7 mouse cellular contexts compared by ENCODE assay signal in genomic region chr3:30514051-30514754, GRCm38 (mm10). TPM values are rescaled to one million over a fixed set of nuclear protein-coding genes. Genes with fewer than 3 reads are reported as not detected.
DNase-seq lines count a peak whose midpoint lies in the region; ATAC-seq lines count a peak whose summit lies in the region.

No protein-coding gene starts in this region.

- peak; percentile 7 for DNase-seq in CD4-positive helper T cell, adult 2 months (ENCODE audit: low read depth, low spot score)
- peak; percentile 45 for DNase-seq in ES-CJ7 (ENCODE audit: low read depth, low spot score)
- DNase-seq in kidney, adult 8-10 months, result peak; percentile 11 to 16
- peak; percentile 20 for DNase-seq in lung, postnatal 10 days
- DNase-seq in right cerebral cortex, postnatal 4 days, result no peak
- no peak for DNase-seq in layer of hippocampus, adult 11-12 months (ENCODE audit: low spot score)

- peak; percentile 12; the same call in 1 of the 2 replicates for ATAC-seq in granulocyte monocyte progenitor cell, adult 5-6 weeks (replicated peaks; ENCODE audit: poor library complexity, severe bottlenecking)

RNA-seq across cellular contexts. Expression of gene Mecom, which starts 33.6 kb away (rescaled TPM):
- total RNA-seq in granulocyte monocyte progenitor cell, adult 5-6 weeks (2014; fragmentation: Nextera tagmentation), result 1.9 TPM in 1 of 2 replicates, not detected in the other
- total RNA-seq in granulocyte monocyte progenitor cell, adult 5-6 weeks (2017), result 0.72 and 0.90 TPM in 2 replicates

Comparison
In these comparisons a context has a peak if more than half of its experiments do, and no peak if none do; other contexts are left out.
1. DNase-seq: peak in CD4-positive helper T cell, adult 2 months (single experiment), ES-CJ7 (single experiment), kidney, adult 8-10 months (2 of 2) and lung, postnatal 10 days (single experiment); none in right cerebral cortex, postnatal 4 days (single experiment) and layer of hippocampus, adult 11-12 months (single experiment).